Mouse (Mus musculus) lung, postnatal 0 days (tissue): ENCODE measurements around the gene Celf2.

Experiments
- CTCF ChIP-seq: IDR thresholded peaks from 2 replicates; pipeline ENCODE4 v1.5.1; 2016; ENCODE audit warnings: antibody characterized with exemption, mild to moderate bottlenecking
- EP300 ChIP-seq: IDR thresholded peaks from 2 replicates; pipeline ENCODE4 v1.6.1; 2016; ENCODE audit warnings: antibody characterized with exemption, mild to moderate bottlenecking, control low read depth

DNA sequence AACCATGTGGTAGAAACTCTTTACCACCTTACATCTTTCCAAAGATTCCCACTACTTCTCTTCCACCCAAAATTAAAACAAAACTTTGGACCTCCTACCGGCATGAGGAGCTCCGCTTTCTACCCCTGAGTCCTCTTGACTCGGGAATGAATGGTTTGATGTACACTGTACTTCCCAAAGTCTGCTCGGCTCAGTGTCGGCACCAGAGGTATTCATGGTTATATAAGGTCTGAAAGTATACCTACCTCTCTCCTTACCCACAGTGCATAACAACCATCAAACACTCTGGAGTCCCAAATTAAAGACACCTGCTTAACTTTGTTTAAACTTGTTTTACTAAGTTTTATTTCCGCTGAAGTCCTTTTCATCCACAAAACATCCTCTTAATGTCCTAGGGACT, 679.3 kb downstream of the Celf2 start:
- TF ChIP-seq CTCF (no peak), EP300 (no peak)
